Mouse (Mus musculus) left cerebral cortex, postnatal 10 days (tissue): ENCODE data around the gene Tmem243. TPM values are rescaled to one million over a fixed set of nuclear protein-coding genes. Genes with fewer than 3 reads are reported as not detected.

ENCODE experiments used
- DNase-seq, 2 experiments: peaks; one replicate each; pipeline ENCODE4 v3.0.0; 2021 to 2022; ENCODE audit warnings: low spot score in 2 of 2, mixed read lengths in 1 of 2; ENCODE audit errors: extremely low spot score in 1 of 2
- intact Hi-C: fragments of 180-260 bp; cut with DNase I; formaldehyde crosslinking; loops from one replicate; pipeline ENCODE4 v1.15.1; 2025
- total RNA-seq, 2 experiments: library from RNA; stranded (reverse); gene quantifications; 2 replicates each; pipeline ENCODE4 v1.2.3; 2021

Tmem243 gene
- 1 to 10 TPM; 5.5 to 6.9 TPM for total RNA-seq

DNA sequence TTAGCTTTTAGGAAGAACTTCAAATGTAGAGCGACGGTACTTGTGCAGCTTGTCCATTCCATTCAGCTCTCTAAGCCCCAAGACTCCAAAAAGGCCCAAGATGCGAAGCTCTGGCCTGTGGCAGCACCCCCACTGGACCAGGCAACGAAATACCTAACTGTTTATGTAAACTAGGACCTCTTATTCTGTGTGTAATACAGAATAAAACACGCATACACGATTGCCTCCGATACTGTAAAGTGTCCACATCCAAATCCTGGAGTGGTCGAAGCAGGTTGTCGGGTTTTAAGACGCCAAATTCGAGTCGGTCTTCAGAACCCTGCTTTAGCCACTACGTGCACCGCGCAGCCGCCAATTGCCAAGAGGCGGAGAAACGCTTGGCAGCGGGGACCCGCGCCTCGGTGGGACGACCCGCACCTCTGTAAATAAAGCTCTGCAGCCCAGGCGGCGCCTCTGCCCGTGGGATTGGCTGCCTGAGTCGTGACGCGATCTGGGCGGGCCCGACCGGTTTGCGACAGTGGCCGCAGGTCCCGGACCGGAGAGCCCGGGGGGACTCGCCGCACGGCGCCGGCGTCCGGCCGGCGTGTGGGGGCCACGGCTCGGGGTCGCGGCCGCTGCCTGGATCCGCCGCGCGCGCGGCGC is at the start of gene Tmem243:
Gene Tmem243 (plus strand): TSS at position 462 of the 642 bp plus-strand sequence.
- peak; percentile 81 to 94 for DNase-seq
- intact Hi-C loops: no loop called here

DNA sequence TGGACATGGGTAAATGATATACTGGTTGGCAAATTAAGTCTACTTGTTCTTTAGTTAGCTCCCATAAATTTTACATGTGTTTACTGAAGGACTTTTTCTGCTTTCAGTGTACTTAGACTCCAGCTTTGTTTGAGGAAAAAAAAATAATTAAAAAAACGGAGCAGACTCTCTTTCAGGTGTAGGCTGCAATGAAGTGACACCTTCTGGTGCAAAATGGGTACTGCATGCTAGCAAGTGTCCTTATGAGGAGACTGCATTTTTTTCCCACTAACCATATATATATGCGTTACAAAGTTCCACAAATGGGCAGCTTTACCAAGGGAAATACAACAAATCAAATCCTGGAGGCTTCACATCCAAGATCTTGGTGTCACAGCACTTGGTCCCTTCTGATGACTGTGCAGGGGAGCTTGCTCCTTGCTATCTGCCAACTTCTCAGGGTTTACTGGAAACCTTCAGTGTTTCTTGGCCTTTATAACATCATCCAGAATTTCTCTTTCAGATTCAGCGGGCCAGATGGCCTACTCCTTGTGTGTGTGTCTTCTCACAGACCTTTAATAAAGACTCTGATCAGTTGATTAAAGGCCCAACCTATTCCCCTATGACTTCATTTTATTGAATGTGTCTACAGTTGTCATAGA is 44.3 kb upstream of the Tmem243 start:
- peak; percentile 70 to 76 for DNase-seq
- intact Hi-C loops: loop anchor here (10.0 kb wide), 1 partner anchor 111 kb away; no protein-coding TSS in a partner anchor

DNA sequence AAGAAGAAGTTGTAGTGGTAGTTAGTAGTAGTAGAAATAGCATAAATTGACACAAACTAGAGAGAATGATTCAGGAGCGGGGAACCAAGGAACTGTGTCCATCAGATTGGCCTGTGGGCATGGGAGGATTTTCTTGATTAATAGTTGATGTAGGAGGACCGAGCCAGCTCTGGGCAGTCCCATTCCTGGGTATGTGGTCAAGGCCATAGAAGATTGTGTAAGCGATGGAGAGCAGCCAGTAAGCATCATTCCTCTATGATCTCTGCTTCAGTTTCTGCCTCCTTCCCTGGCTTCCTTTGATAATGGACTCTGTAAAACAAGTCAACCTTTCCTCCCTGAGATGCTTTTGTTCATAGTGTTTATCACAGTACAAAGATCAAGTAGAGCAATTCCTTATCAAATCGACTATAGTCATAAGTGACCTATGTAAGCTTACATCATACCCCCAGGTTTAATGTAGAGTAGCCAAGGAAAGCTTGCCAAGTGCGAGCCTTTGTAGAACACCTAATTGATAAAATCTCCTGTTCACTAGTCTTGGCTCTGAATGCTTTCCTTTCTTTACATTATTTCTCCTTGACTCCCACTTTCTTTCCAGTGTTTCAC is 43.1 kb upstream of the Tmem243 start:
- no peak for DNase-seq
- intact Hi-C loops: loop anchor here (10.0 kb wide), 1 partner anchor 113 kb away; no protein-coding TSS in a partner anchor

DNA sequence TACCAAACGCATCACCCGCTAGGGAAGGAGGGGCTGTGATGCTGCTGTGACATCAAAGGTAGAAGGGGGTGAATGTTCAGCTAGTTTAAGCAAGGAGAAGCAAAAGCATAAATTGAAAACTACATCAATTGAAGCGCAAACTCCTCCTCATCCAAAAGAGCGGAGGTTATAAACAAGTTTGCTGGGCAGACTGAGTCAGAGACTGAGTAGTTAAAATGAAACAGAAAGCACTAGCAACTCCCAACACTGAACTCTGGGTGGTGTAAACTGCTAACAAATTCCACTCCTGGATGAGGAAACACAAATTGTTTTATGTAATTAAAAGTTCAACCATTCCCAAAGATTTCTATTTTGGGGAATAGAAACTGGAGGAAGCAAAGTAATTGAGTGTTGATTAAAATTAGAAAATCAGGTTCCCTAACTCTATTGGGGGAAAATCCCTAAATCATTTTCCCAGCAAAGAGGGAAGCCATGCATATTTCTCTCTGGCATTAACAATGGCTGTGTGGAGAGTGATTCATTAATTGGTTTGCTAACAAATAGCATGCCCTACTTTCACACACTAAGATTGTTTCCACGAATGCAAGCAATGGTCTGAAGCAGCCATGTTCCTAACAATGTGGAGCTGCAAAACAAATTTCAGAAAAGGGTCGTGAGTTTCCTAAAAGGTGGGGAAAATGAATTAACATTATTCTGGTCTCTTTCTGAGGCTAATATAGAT is 41.0 kb upstream of the Tmem243 start:
- intact Hi-C loops: loop anchor here (10.0 kb wide), 1 partner anchor 115 kb away; no protein-coding TSS in a partner anchor
- DNase-seq: no peak

DNA sequence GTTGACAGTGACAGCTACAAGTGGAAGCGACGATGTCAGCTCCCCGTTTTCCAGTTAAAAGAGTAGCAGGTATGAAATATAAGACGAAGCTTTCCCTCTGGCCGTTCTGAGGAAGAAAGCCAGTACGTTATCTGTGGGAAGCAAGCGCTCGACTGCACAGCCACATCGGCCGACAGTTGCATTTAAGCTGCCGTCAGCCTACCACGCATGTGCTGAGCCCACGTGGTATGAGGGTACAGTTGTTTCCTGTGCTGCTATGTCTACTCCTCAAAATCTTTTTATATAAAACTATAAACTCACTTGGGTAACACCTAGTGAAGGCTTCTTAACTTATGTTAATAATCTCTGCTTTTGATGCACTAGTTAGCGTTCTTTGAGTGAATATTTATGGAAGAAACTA is 40.2 kb upstream of the Tmem243 start:
- DNase-seq: no peak
- intact Hi-C loops: no loop called here

DNA sequence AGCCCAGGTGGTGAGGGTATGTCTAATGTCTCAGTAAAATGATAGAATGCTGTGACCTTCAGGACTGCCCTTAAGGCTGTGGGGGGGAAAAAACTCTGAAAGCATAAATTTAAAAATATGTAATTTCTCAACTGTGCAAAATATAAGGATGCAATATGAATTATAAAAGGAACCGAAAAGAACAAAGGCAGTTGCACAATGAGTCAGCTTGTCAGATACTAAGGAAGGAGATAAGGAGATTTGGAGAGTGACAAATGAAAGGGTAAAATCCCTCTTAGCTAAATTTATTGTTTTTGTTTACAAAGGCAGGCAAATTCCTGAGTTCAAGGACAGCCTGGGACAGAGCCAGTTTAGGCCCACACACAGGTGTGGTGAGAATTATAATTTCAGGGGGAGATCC is 36.3 kb upstream of the Tmem243 start:
- no peak for DNase-seq
- intact Hi-C loops: no loop called here

DNA sequence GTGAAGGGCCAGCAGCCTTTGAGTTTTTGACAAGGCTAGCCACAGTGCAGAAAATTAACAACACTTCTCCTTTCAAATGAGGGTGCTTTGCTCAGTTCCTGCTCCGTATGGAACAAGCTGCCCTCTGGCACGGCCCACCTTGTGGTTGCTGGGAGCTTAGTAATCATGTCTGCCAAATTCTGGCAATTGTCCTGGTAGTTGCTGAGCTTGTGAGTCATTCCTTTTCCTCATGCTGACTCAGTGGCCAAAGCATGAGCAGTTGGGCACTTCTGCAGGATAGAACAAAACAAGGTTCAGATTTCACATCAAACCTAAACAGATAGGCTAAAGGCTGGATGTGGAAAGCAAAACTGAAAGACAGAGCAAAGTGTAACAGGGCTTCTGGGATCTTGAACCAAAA is 31.6 kb upstream of the Tmem243 start:
- DNase-seq: peak; percentile 28 to 33
- intact Hi-C loops: no loop called here

DNA sequence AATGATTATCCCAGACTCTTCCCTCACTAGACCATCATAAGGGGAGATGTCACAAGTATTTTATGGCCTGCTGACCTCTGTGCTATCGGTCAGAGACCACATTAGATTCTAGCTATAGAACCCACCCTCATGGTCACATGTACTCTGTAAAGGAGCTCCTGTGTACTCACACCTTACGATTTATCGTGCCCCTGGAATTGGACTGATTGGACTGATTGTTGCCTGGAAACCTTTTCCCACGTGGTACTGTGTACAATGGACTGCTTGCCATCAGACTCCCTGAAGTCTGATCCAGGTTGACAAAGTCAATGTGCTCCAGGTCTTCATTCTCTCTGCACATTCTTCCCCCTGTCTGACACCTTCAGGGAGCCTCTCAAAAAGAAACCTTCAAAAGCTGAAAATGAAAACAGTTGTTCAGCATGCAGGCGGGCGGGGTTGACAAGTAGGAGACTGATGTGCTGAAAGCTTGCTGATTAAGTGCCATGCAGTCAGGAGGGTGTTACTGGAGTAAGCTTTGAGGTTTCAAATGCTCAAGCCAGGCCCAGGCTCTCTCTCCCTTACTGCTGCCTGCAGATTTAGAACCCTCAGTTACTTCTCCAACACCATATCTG is 30.8 kb upstream of the Tmem243 start:
- DNase-seq: no peak
- intact Hi-C loops: loop anchor here (10.0 kb wide), 1 partner anchor 355 kb away; no protein-coding TSS in a partner anchor

DNA sequence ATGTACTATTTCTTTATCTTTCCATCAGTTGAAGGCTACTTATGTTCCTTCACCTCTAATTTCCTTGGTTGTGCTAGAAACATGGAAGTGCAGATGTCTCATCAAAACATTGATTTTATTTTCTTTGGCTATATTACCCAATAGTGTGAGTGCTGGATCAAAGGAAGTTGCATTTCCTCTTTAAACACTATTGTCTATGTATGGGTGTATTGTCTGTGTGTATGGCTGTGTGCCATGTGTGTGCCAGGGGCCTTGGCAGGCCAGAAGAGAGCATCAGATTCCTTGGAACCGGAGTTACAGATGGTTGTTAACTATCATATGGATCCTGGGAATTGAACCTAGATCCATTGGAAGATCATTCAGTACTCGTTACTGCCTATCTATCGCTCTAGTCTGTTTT is 29.1 kb upstream of the Tmem243 start:
- no peak for DNase-seq
- intact Hi-C loops: loop anchor here (10.0 kb wide), 1 partner anchor 353 kb away; no protein-coding TSS in a partner anchor

DNA sequence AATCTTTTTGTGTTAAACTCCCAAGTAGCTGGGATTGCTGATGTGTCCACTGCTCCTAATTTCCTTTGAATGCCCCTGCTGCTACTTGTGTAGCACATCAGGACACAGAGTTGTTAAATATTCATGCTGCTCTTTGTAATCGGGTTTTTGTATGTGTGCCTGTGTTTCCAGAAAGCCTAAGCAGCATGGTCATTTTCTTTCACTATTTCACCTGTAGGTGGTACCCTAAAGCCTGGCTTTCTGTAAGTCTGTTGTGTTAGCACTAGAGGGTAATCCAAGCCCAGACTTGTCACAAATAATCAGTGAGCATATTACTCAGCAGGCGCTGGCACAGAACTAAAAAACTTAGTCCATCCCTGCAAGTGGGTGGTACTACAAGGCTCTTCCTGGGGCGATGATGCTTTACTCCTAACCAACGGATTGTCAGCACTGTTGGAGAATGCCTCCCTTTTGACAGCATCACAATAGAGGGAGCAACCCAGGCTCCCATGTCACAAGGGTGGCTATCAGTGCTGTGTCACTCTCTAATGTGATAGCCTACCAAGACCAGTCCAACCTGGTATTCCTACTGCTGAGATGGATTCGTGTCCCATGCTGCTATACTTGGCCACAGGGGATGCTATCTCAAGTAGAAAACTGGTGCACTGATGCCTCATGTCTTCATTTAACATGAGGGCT is 27.2 kb upstream of the Tmem243 start:
- peak in 1 of 2 experiments; percentile 13 for DNase-seq
- intact Hi-C loops: loop anchor here (10.0 kb wide), 1 partner anchor 351 kb away; no protein-coding TSS in a partner anchor

DNA sequence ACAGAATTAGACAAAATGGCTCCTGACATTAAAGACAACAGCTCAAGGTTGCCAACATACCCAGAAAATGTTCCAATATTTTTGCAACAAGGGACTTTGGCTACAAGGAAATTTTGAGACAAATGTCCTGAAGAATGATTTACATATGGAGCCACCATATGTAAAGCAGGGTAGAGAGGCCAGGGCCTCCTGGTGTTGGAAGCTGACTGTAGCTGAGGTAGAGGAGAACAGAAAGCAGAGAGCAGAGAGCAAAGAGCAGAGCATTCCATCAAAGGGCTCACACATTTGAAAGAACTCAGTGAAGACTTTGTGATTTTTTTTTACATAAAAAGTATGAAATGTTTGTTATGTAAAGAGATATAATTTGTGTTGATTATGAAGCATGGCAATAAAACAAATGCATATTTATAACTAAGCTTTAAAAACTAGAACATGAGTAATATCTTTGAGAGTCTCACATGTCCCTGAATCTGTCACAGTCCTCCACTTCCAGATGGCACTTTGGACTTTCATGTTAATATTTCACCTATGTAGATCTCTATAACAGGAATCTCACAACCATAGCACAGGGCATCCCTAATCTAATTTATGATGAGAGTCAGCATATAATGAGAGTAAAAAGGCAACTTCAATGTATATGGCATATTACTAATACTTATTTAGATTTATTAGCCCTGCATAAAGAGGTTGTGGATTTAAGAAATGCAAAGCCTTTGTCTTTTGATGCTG is 20.5 kb upstream of the Tmem243 start:
- no peak for DNase-seq
- intact Hi-C loops: loop anchor here (10.0 kb wide), 1 partner anchor 345 kb away; no protein-coding TSS in a partner anchor

DNA sequence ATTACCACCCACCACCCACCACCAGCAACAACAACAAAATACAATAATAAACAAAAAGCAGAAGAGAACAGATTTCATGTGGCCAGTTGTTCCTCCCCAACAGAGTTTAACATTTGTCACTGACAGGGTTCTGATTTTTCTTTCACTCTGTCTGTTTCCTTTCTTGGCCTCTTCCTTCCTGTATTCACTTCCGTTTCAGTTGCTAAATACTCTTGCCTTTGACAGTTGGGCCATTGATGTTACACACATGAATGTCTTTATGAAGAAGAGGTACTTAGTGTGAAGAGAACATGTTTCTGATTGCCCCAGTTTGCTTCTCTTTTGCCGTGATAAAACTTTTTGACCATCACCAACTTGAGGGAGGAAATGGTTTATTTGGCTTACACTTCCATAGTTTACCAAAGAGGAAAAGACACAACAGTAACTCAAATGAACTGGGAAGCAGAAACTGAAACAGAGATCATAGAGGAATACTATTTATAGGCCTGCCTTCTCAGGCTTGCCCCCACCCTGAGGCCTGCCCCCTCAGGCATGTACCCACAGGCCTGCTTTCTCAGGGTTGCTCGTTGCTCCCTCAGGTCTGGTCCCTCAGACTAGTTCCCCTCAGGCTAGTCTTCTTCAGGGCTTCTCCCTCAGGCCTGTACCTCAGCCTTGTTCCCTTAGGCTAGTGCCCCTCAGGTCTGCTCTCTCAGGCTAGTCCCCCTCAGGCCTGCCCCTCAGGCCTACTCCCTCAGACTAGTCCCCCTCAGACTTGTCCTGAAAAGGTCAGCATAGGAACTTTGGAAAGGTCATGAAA is 13.3 kb upstream of the Tmem243 start:
- no peak for DNase-seq
- intact Hi-C loops: no loop called here

DNA sequence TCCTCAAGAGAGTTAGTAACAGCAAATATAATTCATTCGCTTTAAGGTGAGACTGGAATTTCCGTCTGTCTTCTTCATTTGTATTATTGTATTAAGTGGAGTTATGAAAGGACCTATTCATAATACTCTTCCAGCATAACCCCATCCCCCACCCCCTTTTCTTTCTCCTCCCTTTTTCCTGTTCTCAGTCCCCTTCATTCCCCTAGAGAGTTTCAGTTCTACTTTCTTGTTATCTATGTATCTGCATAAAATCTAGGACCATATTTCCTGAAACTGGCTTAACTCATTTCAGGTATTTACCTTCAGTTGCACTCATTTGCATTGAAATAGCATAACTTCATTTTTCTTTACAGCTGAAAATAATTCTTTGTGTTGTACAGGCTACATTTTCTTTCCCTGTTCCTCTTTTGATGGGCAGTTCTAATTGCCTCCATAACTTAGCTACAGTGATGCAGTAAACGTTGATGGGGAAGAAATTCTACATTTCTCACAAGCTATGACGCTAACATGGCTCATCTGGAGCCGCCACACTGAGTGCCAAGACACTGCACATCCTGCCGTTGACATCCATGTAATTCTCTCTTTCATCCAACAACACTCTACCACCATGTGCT is 9.9 kb upstream of the Tmem243 start:
- no peak for DNase-seq
- intact Hi-C loops: no loop called here

DNA sequence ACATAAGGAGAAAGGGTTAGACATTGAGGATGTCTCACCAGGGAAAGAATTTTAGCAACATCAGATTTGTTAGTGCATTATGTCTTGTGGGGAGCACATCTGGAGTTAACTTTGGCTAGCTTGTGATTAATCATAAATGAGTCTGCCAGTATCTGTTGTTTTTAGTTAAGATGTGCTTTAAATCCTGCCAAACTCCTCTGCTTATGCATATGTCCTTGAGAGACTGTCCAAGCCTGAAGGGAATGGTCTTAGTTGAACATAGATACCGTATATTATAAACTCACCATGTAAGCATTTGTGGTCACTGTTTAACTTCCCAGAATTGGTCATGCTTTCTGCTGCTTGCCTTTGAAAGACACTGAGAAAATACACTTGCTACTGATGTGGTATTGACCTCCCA is 7.8 kb upstream of the Tmem243 start:
- no peak for DNase-seq
- intact Hi-C loops: no loop called here

DNA sequence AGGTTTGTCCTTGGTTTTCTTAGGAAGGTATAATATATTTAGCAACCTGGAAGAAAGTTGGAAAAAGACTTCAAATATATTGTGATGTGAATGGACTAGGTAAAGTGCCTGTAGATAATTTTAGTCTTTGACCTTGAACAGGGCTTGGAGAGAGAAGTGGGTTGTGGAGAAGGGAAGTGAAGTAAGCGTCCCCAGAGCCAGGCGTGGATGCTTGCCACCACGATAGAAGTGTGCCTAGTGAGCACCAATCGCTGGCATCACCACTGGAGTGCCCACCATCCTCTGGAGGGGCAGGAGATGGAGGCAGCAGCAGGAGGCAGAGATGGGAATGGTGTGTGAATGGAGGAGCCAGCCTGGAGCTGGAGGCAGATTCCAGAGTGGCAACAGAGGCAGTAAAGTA is 7.0 kb upstream of the Tmem243 start:
- intact Hi-C loops: no loop called here
- DNase-seq: no peak
